Mouse (Mus musculus): ENCODE data around the gene Gba.
A peak's percentile ranks its signal among the peaks of the same experiment; 100 is the strongest.

Gene Gba

DNA sequence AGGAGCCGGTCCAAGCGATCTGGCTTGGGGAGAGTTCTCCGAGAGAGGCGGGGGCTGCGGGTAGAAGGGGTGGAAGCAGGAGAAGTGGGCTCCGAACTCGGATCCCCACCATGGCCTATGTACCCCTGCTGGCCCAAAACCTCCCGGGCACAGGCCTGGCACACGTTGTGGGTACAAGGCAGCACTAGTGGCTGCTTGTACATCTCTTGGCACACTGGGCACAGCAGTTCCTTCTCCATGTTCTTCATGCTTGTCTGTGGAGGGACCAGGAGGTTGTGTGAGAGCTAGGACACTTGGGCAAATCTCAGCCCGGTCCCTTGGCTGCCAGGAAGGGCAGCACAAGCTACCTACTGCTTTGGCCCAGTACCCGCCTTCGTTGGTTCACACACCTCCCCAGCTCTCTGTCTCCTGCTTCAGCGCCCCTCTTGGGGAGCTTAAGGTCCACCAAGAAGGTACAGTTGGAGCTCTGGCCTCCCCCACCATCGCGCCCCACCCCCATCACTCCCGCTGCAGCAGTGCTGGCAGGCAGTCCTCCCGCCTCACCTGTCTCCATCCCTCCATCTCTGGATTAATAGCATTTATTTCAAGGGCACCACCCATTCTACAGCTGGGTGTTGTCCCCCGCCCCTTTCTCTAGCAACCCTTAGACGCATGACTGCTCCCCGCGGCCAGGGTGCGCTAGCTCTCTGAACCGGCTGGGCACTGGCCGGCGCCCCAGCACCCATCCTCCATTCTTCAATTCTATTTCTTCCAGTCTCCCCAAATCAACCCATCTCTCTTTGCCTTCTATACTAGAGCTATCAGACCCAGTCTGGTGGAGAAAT is 41.6 kb downstream of the Gba start:
- DNase-seq, result peak; percentile 58

DNA sequence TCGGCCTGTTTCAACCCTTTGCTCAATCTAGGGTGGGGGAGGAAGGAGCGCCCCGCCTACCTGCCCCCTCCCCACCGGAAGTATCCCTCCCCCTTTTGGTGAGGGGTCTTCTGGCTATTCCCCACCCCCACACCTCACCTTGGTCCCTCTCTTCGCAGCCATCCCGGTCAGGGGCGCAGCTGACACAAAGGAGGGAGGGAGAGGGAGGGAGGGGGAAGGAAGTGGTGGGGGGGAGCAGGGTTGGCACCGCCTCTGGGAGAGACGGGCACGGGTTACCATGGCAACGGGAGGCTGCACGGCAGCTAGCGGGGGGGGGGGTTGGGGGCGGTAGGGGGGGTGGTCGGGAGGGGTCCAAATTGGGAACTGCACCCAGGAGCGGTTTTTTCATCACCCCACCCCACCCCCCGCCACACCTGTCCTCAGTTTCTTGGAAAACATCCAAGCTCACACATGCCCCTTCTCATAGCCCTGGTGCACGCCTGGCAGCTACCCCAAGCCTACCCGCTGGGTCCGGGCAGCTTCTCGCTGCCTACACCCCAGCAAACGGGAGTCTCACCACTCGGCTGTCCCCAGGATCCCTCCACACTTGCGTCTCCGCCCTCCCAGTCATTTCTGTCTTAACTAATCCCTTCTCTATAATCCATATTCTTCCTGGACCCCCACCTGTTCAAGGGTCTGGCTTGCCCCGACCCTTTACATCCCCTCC is 42.4 kb downstream of the Gba start:
- DNase-seq, result no peak

- no peak for DNase-seq
Measured at GRCm38 (mm10) chr3:89245688-89246171, 43.0 kb downstream of the Gba start, which contains the start of gene Krtcap2. TSS of gene Krtcap2 (plus strand) at chr3:89245966.

DNA sequence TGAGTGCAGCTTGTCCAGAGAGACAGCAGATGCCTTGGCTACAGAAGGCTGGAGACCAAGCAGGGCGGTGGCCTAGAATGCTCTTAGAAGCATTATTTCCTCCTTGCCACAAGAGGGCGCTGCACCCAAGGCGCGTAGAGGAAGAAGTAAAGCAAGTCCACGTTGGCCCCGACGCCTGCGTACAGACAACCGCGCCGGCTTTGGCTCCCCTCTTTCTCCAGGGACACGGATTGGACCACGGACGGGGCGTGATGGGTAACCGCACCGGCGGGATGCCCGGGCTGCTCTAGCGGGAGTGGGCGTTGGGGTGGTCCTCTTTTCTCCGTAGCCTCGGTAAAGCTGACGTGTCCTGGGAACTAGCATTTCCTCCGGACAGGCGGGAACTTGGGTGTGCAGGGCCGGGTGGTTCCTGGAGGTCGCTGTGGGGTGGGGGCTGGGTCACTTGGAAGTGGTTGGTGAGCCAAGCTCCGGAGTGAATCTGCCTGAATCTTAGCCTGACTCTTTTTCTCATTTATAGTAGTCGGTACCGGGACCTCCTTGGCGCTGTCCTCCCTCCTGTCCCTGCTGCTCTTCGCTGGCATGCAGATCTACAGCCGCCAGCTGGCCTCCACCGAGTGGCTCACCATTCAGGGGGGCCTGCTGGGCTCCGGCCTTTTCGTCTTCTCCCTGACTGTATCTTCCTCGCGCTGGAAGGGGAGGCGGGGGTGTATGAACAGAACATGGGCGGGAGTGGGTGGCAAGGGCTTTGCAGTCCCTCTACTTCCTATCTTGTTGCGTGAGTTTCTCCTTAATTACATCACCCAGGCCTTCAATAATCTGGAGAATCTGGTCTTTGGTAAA is 43.8 kb downstream of the Gba start, which contains the start of gene Trim46:
Gene Trim46 (minus strand): TSS at position 49 of the 840 bp plus-strand sequence.
- DNase-seq, result peak; percentile 86

- no peak for DNase-seq
Measured at GRCm38 (mm10) chr3:89247466-89247865, 44.7 kb downstream of the Gba start.

- DNase-seq, result peak; percentile 81
Measured at GRCm38 (mm10) chr3:89250435-89251040, 47.8 kb downstream of the Gba start.

GRCm38 (mm10) chr3:89251365-89251895 is 48.7 kb downstream of the Gba start:
- DNase-seq, result peak; percentile 77

DNA sequence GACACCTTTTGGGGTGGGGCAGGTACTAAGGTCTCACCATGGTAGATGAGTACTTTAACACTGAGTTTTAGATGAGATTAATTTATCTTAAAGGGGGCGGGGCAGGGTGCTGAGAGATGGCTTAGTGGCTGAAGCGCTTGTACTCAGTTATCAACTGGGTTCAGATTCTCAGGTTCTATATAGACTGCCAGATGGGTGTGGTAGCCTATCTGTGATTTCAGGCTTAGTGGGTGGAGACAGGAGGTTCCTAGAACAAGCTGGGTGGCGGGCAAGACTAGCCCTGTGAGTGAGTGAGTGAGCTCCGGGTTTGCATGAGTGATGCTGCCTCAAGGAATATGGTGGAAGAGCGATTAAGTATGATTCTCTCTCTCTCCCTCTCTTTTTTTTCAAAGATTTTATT is 52.3 kb downstream of the Gba start:
- DNase-seq, result no peak

- no peak for DNase-seq
Measured at GRCm38 (mm10) chr3:89256177-89256576, 53.4 kb downstream of the Gba start.

All from kidney, adult 11 months (tissue).